Mouse (Mus musculus): ENCODE measurements around the gene Bmp5.

GRCm38 (mm10) chr9:75911542-75911941 lies 136.4 kb downstream of the Bmp5 start:
- no peak for TF ChIP-seq CTCF (conservative IDR thresholded peaks at IDR 0.05; ENCODE audit: insufficient read depth, insufficient read length, low read depth, low read length)
- TF ChIP-seq POLR2A (IDR thresholded peaks at IDR 0.05; ENCODE audit: low read depth, low read length), result no peak

Measured in kidney, adult 2 months (tissue).